ENCODE assay signal across 28 mouse cellular contexts in genomic region chr13:8563161-8563560, GRCm38 (mm10).
DNase-seq lines count a peak whose midpoint lies in the region; ATAC-seq and TF ChIP-seq lines count a peak whose summit lies in the region.
"Had no signal": no experiment of that assay in that cellular context is flagged by ENCODE, and none has a peak within 500 bp of the region (broad histone marks: within the 10 kb centered on the region; RNA-seq: fewer than 3 reads in every experiment).

No protein-coding gene starts in this region.

- 16% methylated on average over 7 of the region's 7 CpGs for WGBS in cerebellum, adult 2 months
- 73% methylated on average over 7 of the region's 7 CpGs for WGBS in hindbrain, embryonic 16.5 days
- WGBS in hindbrain, embryonic 11.5 days: 85% methylated on average over 7 of the region's 7 CpGs
- WGBS in midbrain, postnatal 0 days: 78% methylated on average over 7 of the region's 7 CpGs
- 91% methylated on average over 7 of the region's 7 CpGs for WGBS in midbrain, embryonic 11.5 days
- WGBS in lung, adult 2 months: 79% methylated on average over 7 of the region's 7 CpGs

- H3K27me3 ChIP-seq in cerebellum, adult 2 months (ENCODE audit: control insufficient read depth, insufficient read depth, low read length): no peaks in the 10 kb centered on the region; the same call in 1 of the 2 replicates
- H3K27me3 ChIP-seq in hindbrain, embryonic 16.5 days (replicated peaks; ENCODE audit: control insufficient read depth, insufficient read depth, low read length): no peaks in the 10 kb centered on the region
- no peaks in the 10 kb centered on the region for H3K27me3 ChIP-seq in hindbrain, embryonic 11.5 days (ENCODE audit: control insufficient read depth, insufficient read depth, low read length)
- H3K27me3 ChIP-seq in midbrain, postnatal 0 days (ENCODE audit: insufficient read depth, low read length): no peaks in the 10 kb centered on the region
- H3K27me3 ChIP-seq in midbrain, embryonic 11.5 days (ENCODE audit: control insufficient read depth, insufficient read depth, low read length): no peaks in the 10 kb centered on the region
- H3K27me3 ChIP-seq: CH12.LX; embryonic facial prominence, embryonic 12.5 days; embryonic facial prominence, embryonic 15.5 days; heart, embryonic 13.5 days; hindbrain, embryonic 15.5 days had no signal

- no peaks in the 10 kb centered on the region for H3K9me3 ChIP-seq in hindbrain, embryonic 16.5 days (ENCODE audit: control insufficient read depth, low read length)
- no peaks in the 10 kb centered on the region for H3K9me3 ChIP-seq in hindbrain, embryonic 11.5 days (ENCODE audit: control insufficient read depth, low read length)
- H3K9me3 ChIP-seq in midbrain, postnatal 0 days (ENCODE audit: low read length): no peaks in the 10 kb centered on the region
- no peaks in the 10 kb centered on the region for H3K9me3 ChIP-seq in midbrain, embryonic 11.5 days (ENCODE audit: control insufficient read depth, low read length)
- H3K9me3 ChIP-seq: embryonic facial prominence, embryonic 12.5 days; embryonic facial prominence, embryonic 15.5 days; G1E; heart, embryonic 13.5 days; hindbrain, embryonic 15.5 days had no signal

- H3K36me3 ChIP-seq in hindbrain, embryonic 16.5 days (ENCODE audit: control insufficient read depth, insufficient read depth, low read length): no peaks in the 10 kb centered on the region
- no peaks in the 10 kb centered on the region for H3K36me3 ChIP-seq in hindbrain, embryonic 11.5 days (ENCODE audit: control insufficient read depth, insufficient read depth, low read length)
- H3K36me3 ChIP-seq in midbrain, postnatal 0 days (ENCODE audit: insufficient read depth, low read length): no peaks in the 10 kb centered on the region
- H3K36me3 ChIP-seq in midbrain, embryonic 11.5 days (ENCODE audit: control insufficient read depth, insufficient read depth, low read length): no peaks in the 10 kb centered on the region
- H3K36me3 ChIP-seq: embryonic facial prominence, embryonic 12.5 days; embryonic facial prominence, embryonic 15.5 days; G1E; heart, embryonic 13.5 days; hindbrain, embryonic 15.5 days had no signal

- H3K4me3 ChIP-seq in cerebellum, adult 2 months (replicated peaks; ENCODE audit: insufficient read depth, low read depth, low read length): no peak overlapping the region
- H3K4me3 ChIP-seq in hindbrain, embryonic 16.5 days (ENCODE audit: low read length): no peak overlapping the region
- H3K4me3 ChIP-seq in hindbrain, embryonic 11.5 days (ENCODE audit: low read depth, low read length): no peak overlapping the region
- H3K4me3 ChIP-seq in midbrain, postnatal 0 days (ENCODE audit: low read depth, low read length): no peak overlapping the region
- no peak overlapping the region for H3K4me3 ChIP-seq in midbrain, embryonic 11.5 days (ENCODE audit: low read depth, low read length)
- H3K4me3 ChIP-seq in lung, adult 2 months (replicated peaks; ENCODE audit: extremely low read depth, low read depth, low read length): no peak overlapping the region
- H3K4me3 ChIP-seq: embryonic facial prominence, embryonic 12.5 days; embryonic facial prominence, embryonic 15.5 days; gastrocnemius, adult 2 months; heart, embryonic 13.5 days; hindbrain, embryonic 15.5 days had no signal

- no peak overlapping the region for H3K27ac ChIP-seq in cerebellum, adult 2 months (ENCODE audit: insufficient read depth, low read length)
- no peak overlapping the region for H3K27ac ChIP-seq in hindbrain, embryonic 16.5 days (ENCODE audit: low read depth, low read length)
- no peak overlapping the region for H3K27ac ChIP-seq in hindbrain, embryonic 11.5 days (ENCODE audit: low read depth, low read length)
- no peak overlapping the region for H3K27ac ChIP-seq in midbrain, postnatal 0 days (ENCODE audit: low read depth, low read length)
- no peak overlapping the region for H3K27ac ChIP-seq in midbrain, embryonic 11.5 days (ENCODE audit: low read depth, low read length)
- H3K27ac ChIP-seq: embryonic facial prominence, embryonic 12.5 days; embryonic facial prominence, embryonic 15.5 days; gastrocnemius, adult 2 months; heart, embryonic 13.5 days; hindbrain, embryonic 15.5 days had no signal

- peak; percentile 51 for ATAC-seq in hindbrain, embryonic 16.5 days
- no peak for ATAC-seq in hindbrain, embryonic 11.5 days (ENCODE audit: low FRiP score)
- ATAC-seq in midbrain, postnatal 0 days (ENCODE audit: low FRiP score): no peak
- ATAC-seq in midbrain, embryonic 11.5 days (ENCODE audit: low FRiP score): no peak
- ATAC-seq: forebrain, embryonic 14.5 days; forebrain, postnatal 0 days; inflammation-experienced regulatory T-cells, adult 6 months; intestine, embryonic 16.5 days; Patski had no signal

- H3K9ac ChIP-seq in hindbrain, embryonic 16.5 days (ENCODE audit: low read depth, low read length): no peak overlapping the region
- H3K9ac ChIP-seq in hindbrain, embryonic 11.5 days (ENCODE audit: low read depth, low read length): no peak overlapping the region
- no peak overlapping the region for H3K9ac ChIP-seq in midbrain, postnatal 0 days (replicated peaks; ENCODE audit: low read length, poor library complexity, severe bottlenecking)
- no peak overlapping the region for H3K9ac ChIP-seq in midbrain, embryonic 11.5 days (ENCODE audit: low read length)
- H3K9ac ChIP-seq: embryonic facial prominence, embryonic 12.5 days; embryonic facial prominence, embryonic 15.5 days; forebrain, postnatal 0 days; heart, embryonic 13.5 days; hindbrain, embryonic 15.5 days had no signal

- TF ChIP-seq POLR2A in cerebellum, adult 2 months (IDR thresholded peaks at IDR 0.05; ENCODE audit: borderline replicate concordance, insufficient read depth, low read length): no peak
- no peak for TF ChIP-seq POLR2A in lung, adult 2 months (IDR thresholded peaks at IDR 0.05; ENCODE audit: borderline replicate concordance, extremely low read depth, low read depth, low read length)

- H3K4me2 ChIP-seq in hindbrain, embryonic 16.5 days (ENCODE audit: low read length): no peak overlapping the region
- H3K4me2 ChIP-seq in hindbrain, embryonic 11.5 days (replicated peaks; ENCODE audit: low read depth, low read length): no peak overlapping the region
- H3K4me2 ChIP-seq in midbrain, postnatal 0 days (ENCODE audit: low read depth, low read length, poor library complexity, severe bottlenecking): no peak overlapping the region
- no peak overlapping the region for H3K4me2 ChIP-seq in midbrain, embryonic 11.5 days
- H3K4me2 ChIP-seq: embryonic facial prominence, embryonic 12.5 days; embryonic facial prominence, embryonic 15.5 days; heart, embryonic 13.5 days; hindbrain, embryonic 15.5 days had no signal

- peak; percentile 16 to 47 for DNase-seq in cerebellum, postnatal 14 days
- DNase-seq in cerebellum, adult 2 months: no peak
- no peak for DNase-seq in hindbrain, embryonic 11.5 days (ENCODE audit: low spot score)
- peak; percentile 56 for DNase-seq in midbrain, postnatal 0 days (ENCODE audit: low spot score)
- no peak for DNase-seq in midbrain, embryonic 11.5 days (ENCODE audit: low spot score, missing footprints)
- DNase-seq in lung, adult 2 months: no peak
- DNase-seq: adrenal gland, postnatal 10 days; adrenal gland, postnatal 36 days; B cell, adult 2 months; cerebellum, adult 18-20 months; cerebellum, adult 9-11 months; forebrain, postnatal 0 days; gastrocnemius, adult 2 months; gastrocnemius, postnatal 14 days; heart, adult 18-20 months; heart, postnatal 14 days; heart, postnatal 4 days had no signal

- no peaks in the 10 kb centered on the region; the same call in 1 of the 2 replicates for H3K4me1 ChIP-seq in cerebellum, adult 2 months (ENCODE audit: control insufficient read depth, insufficient read depth, low read length)
- peaks cover 4% of the 10 kb centered on the region; the same call in 1 of the 2 replicates for H3K4me1 ChIP-seq in hindbrain, embryonic 16.5 days (ENCODE audit: control insufficient read depth, insufficient read depth, low read depth, low read length)
- no peaks in the 10 kb centered on the region for H3K4me1 ChIP-seq in hindbrain, embryonic 11.5 days (replicated peaks; ENCODE audit: control insufficient read depth, insufficient read depth, low read length)
- H3K4me1 ChIP-seq in midbrain, postnatal 0 days (ENCODE audit: insufficient read depth, low read length): no peaks in the 10 kb centered on the region
- no peaks in the 10 kb centered on the region for H3K4me1 ChIP-seq in midbrain, embryonic 11.5 days (ENCODE audit: control insufficient read depth, insufficient read depth, low read length)
- H3K4me1 ChIP-seq in lung, adult 2 months (ENCODE audit: control insufficient read depth, insufficient read depth, low read length): no peaks in the 10 kb centered on the region
- H3K4me1 ChIP-seq: embryonic facial prominence, embryonic 12.5 days; embryonic facial prominence, embryonic 15.5 days; heart, embryonic 13.5 days had no signal

- TF ChIP-seq CTCF in cerebellum, adult 2 months (IDR thresholded peaks at IDR 0.05; ENCODE audit: borderline replicate concordance, insufficient read depth, low read depth, low read length): no peak
- TF ChIP-seq CTCF in midbrain, postnatal 0 days (IDR thresholded peaks at IDR 0.05): no peak
- TF ChIP-seq CTCF in lung, adult 2 months (IDR thresholded peaks at IDR 0.05; ENCODE audit: insufficient read depth, low read length): no peak

Comparison
In these comparisons a context has a peak if more than half of its experiments do, and no peak if none do; other contexts are left out.
1. DNase-seq: peak in cerebellum, postnatal 14 days (2 of 2) and midbrain, postnatal 0 days (single experiment); none in cerebellum, adult 2 months (0 of 2), hindbrain, embryonic 11.5 days (single experiment), midbrain, embryonic 11.5 days (single experiment) and lung, adult 2 months (single experiment).